Mouse (Mus musculus): ENCODE measurements at regions not wholly inside any gene's neighbourhood (a gene's known extent, or its start where the extent isn't known, plus 50 kb on each side); places are given as distances from the start of the nearest gene placed in this dataset.
A peak's percentile ranks its signal among the peaks of the same experiment; 100 is the strongest.
"Not testable (repeated sequence)": the region's sequence is repeated elsewhere in the genome, so short reads cannot be mapped to it uniquely, and the experiment has no call there.

GRCm38 (mm10) chr14:76964046-76964445, 72.5 kb upstream of the Ccdc122 start:
- no peak for DNase-seq (ENCODE audit: low spot score)

- no peak for DNase-seq (ENCODE audit: low spot score)
These were observed 77.7 kb upstream of the Ccdc122 start for GRCm38 (mm10) chr14:76958875-76959274.

GRCm38 (mm10) chr14:76957136-76957535, 79.4 kb upstream of the Ccdc122 start:
- DNase-seq (ENCODE audit: low spot score): no peak

GRCm38 (mm10) chr14:76953171-76953570, 83.4 kb upstream of the Ccdc122 start:
- DNase-seq (ENCODE audit: low spot score): no peak

GRCm38 (mm10) chr14:76951450-76951849, 85.1 kb upstream of the Ccdc122 start:
- peak; percentile 52 for DNase-seq (ENCODE audit: low spot score)

- no peak for DNase-seq (ENCODE audit: low spot score)
These were observed 87.2 kb upstream of the Ccdc122 start for GRCm38 (mm10) chr14:76949388-76949787.

GRCm38 (mm10) chr14:76948948-76949347, 87.6 kb upstream of the Ccdc122 start:
- DNase-seq (ENCODE audit: low spot score): peak; percentile 66

GRCm38 (mm10) chr14:76948481-76948880, 88.1 kb upstream of the Ccdc122 start:
- no peak for DNase-seq (ENCODE audit: low spot score)

- no peak for DNase-seq (ENCODE audit: low spot score)
These were observed 89.4 kb upstream of the Ccdc122 start for GRCm38 (mm10) chr14:76947148-76947547.

GRCm38 (mm10) chr14:76945626-76946025, 90.9 kb upstream of the Ccdc122 start:
- DNase-seq (ENCODE audit: low spot score): no peak

GRCm38 (mm10) chr14:76941474-76942212, 94.9 kb upstream of the Ccdc122 start:
- no peak for DNase-seq (ENCODE audit: low spot score)

GRCm38 (mm10) chr14:76940507-76940906, 96.1 kb upstream of the Ccdc122 start:
- DNase-seq (ENCODE audit: low spot score): no peak

- peak; percentile 57 for DNase-seq (ENCODE audit: low spot score)
These were observed 99.9 kb upstream of the Ccdc122 start for GRCm38 (mm10) chr14:76936671-76937070.

- DNase-seq (ENCODE audit: low spot score): not testable (repeated sequence)
These were observed 100.5 kb upstream of the Ccdc122 start for GRCm38 (mm10) chr14:76936051-76936450.

GRCm38 (mm10) chr14:76935453-76935852, 101.1 kb upstream of the Ccdc122 start:
- DNase-seq (ENCODE audit: low spot score): no peak

GRCm38 (mm10) chr14:76932890-76933289, 103.7 kb upstream of the Ccdc122 start:
- no peak for DNase-seq (ENCODE audit: low spot score)

GRCm38 (mm10) chr14:76931398-76931797, 105.2 kb upstream of the Ccdc122 start:
- DNase-seq (ENCODE audit: low spot score): no peak

- DNase-seq (ENCODE audit: low spot score): no peak
These were observed 107.0 kb upstream of the Ccdc122 start for GRCm38 (mm10) chr14:76929562-76929961.

GRCm38 (mm10) chr14:76928706-76929105, 107.9 kb upstream of the Ccdc122 start:
- no peak for DNase-seq (ENCODE audit: low spot score)

- DNase-seq (ENCODE audit: low spot score): no peak
These were observed 109.2 kb upstream of the Ccdc122 start for GRCm38 (mm10) chr14:76927245-76927806.

- no peak for DNase-seq (ENCODE audit: low spot score)
These were observed 110.2 kb upstream of the Ccdc122 start for GRCm38 (mm10) chr14:76926416-76926815.

GRCm38 (mm10) chr14:76922399-76922939, 114.1 kb upstream of the Ccdc122 start:
- no peak for DNase-seq (ENCODE audit: low spot score)

- no peak for DNase-seq (ENCODE audit: low spot score)
These were observed 118.5 kb upstream of the Ccdc122 start for GRCm38 (mm10) chr14:76918091-76918490.

Data from testis, postnatal 10 days (tissue).